In genomic region chr7:121041989-121042388, GRCm38 (mm10) we compare ENCODE assay signal across 16 mouse cellular contexts. TPM values are rescaled to one million over a fixed set of nuclear protein-coding genes. Genes with fewer than 3 reads are reported as not detected.
"Had no signal": no experiment of that assay in that cellular context is flagged by ENCODE, and none has a peak within 500 bp of the region (broad histone marks: within the 10 kb centered on the region; RNA-seq: fewer than 3 reads in every experiment).

No protein-coding gene starts in this region.

- H3K9me3 ChIP-seq: limb, embryonic 15.5 days; lung, embryonic 15.5 days; midbrain, embryonic 12.5 days; neural tube, embryonic 13.5 days had no signal

- H3K27me3 ChIP-seq: limb, embryonic 15.5 days; lung, embryonic 15.5 days; midbrain, embryonic 12.5 days; neural tube, embryonic 13.5 days had no signal

- H3K9ac ChIP-seq: limb, embryonic 15.5 days; liver, embryonic 14.5 days; lung, embryonic 15.5 days; midbrain, embryonic 12.5 days; neural tube, embryonic 13.5 days had no signal

- H3K36me3 ChIP-seq: limb, embryonic 15.5 days; lung, embryonic 15.5 days; neural tube, embryonic 13.5 days had no signal

- H3K4me3 ChIP-seq: limb, embryonic 15.5 days; lung, embryonic 15.5 days; midbrain, embryonic 12.5 days; neural tube, embryonic 13.5 days had no signal

- H3K4me2 ChIP-seq: limb, embryonic 15.5 days; lung, embryonic 15.5 days; midbrain, embryonic 12.5 days; neural tube, embryonic 13.5 days had no signal

- DNase-seq: kidney, adult 11 months; kidney, adult 9 months; kidney, postnatal 36 days; layer of hippocampus, adult 9-11 months; layer of hippocampus, postnatal 36 days; retina, postnatal 1 day; right cerebral cortex, postnatal 4 days; spleen, adult 18-20 months had no signal

- ATAC-seq: midbrain, embryonic 16.5 days had no signal

- H3K27ac ChIP-seq: kidney, postnatal 0 days; limb, embryonic 15.5 days; liver, embryonic 14.5 days; lung, embryonic 15.5 days; midbrain, embryonic 12.5 days; neural tube, embryonic 13.5 days had no signal

RNA-seq across cellular contexts. Expression of gene Otoa, which starts 39.5 kb away (rescaled TPM):
- polyA plus RNA-seq: lung, embryonic 15.5 days had no signal

RNA-seq across cellular contexts. Expression of gene Mfsd13b, which starts 59.7 kb away (rescaled TPM):
- polyA plus RNA-seq: stomach, embryonic 14.5 days had no signal
